Mouse (Mus musculus): ENCODE results near the gene Hgd. TPM values are rescaled to one million over a fixed set of nuclear protein-coding genes. Genes with fewer than 3 reads are reported as not detected.

Hgd gene
- total RNA-seq, 2 experiments from 2014 or later = 0.12 TPM; not detected in 1

DNA sequence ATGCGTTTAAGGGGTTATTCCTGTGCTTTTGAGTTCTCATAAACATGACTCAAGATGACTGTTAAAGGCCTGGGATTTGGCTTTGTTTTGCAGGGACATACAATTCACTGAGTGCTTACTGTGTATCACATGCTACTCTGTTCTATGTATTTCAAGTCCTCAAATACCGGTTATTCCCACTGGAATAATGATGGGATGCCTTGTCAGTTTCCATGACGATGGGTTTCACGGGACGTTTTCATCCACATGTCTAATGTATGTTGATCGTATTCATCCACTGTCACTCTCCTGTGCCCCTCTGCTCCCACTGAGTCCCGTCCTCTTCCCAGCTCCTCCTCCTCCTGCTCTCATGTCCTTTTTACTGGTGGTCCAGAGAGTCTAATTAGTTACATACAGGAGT, 76.8 kb downstream of the Hgd start:
- DNase-seq = no peak
- intact Hi-C loops (cut with DNase I) = no loop called here

DNA sequence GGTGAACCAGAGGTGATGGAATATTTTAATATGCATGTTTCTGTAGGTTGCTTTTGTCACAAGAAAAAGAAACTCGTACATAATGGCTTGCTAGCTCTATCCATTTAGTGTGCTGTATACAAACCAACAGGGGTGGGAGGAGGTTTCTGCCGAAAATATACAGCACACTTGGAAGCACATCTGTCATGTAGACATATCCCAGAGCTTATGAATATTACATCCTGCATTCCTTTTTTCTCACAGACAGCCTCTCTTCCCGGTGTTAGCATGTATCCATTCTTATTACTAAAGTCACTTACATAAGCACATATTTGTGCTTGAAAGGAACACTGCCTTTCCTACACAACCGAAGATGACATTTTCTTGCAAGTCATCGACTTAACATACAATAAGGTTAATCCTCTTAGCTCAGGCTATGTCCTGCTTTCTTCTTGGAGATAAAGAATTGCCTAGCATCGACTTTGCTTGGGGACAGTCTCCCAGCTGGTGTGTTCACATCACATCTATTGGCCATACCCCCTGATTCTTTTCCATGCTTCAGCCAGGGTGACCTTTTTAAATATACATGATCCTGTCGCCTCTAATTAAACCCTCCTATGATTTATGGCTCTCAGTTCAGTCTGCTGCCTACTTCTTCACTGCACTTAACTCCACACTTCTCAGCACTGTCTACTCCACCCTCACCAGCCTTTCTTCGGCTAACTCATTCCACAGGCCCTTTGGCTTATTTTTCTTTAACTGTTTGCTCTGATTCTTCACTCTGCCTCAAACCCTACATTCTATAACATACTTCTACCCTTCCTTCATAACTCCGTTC, 83.9 kb downstream of the Hgd start:
- intact Hi-C loops (cut with DNase I) = no loop called here
- DNase-seq = no peak

GRCm38 (mm10) chr16:37665394-37665935, 85.5 kb downstream of the Hgd start:
- intact Hi-C loops (cut with DNase I) = no loop called here
- DNase-seq = no peak

GRCm38 (mm10) chr16:37670666-37671283, 90.8 kb downstream of the Hgd start:
- no peak for DNase-seq

DNA sequence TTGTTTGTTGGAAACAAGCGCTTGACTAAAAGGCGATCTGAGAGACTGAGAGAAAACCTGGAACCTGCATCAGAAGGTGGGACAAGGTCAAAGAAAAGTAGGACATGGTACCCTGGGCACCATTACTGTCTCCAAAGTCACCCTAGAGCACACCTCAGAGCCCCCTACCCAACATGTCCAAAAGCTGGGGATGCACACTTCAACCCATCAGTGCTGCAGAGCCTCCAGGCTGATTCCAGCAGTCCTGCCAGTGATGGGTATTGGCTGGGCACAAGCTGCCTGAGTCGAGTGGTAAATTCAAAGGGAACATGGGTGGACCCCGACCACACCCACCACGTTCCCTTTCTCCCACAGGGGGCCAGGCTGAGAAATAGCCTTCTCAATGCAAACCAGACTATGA, 95.4 kb downstream of the Hgd start:
- intact Hi-C loops (cut with DNase I) = no loop called here
- no peak for DNase-seq

More at GRCm38 (mm10) chr16:37670666-37671283, 90.8 kb downstream of the Hgd start:
- intact Hi-C loops (cut with DNase I) = no loop called here

GRCm38 (mm10) chr16:37676024-37676676, 96.2 kb downstream of the Hgd start:
- intact Hi-C loops (cut with DNase I) = no loop called here
- DNase-seq = no peak

GRCm38 (mm10) chr16:37676677-37677072, 96.7 kb downstream of the Hgd start:
- DNase-seq = no peak
- intact Hi-C loops (cut with DNase I) = no loop called here

DNA sequence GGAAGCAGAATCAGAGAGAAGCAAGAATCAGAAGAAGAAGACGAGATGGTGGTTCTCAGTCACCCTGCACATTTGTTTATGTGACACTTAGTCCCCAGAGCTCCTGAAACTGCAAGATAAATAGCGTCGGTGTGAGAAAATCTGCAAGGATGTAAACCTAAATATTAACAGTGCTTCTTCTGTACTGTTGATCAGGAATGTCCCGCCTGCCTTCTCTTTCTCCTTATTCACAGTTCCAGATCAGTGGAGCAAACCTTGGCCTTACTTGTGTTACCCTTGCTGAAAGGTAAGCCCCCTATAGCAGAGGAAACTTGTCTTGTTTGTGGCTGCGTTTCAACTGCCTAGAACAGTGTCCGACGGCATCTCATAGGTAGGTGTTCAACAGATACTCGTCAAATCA, 97.6 kb downstream of the Hgd start:
- DNase-seq = no peak
- intact Hi-C loops (cut with DNase I) = no loop called here

DNA sequence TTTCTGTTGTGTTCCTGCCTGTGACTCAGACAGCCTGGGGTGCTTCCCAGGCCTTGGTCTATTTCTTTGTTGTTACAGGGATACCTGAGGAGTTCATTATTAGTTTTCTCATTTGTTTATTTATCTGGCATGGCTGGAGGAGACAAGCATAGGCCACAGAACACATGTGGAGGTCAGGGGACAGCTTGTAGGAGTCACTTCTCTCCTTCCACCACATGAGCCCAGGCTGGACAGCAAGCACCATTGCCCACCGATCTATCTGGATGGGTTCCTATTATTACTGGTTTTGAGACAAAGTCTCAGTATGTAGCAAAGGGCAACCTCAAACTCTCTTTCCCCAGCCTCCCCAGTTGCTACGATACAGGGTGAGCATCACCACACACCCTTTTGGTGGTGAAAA, 100.3 kb downstream of the Hgd start:
- no peak for DNase-seq
- intact Hi-C loops (cut with DNase I) = no loop called here

DNA sequence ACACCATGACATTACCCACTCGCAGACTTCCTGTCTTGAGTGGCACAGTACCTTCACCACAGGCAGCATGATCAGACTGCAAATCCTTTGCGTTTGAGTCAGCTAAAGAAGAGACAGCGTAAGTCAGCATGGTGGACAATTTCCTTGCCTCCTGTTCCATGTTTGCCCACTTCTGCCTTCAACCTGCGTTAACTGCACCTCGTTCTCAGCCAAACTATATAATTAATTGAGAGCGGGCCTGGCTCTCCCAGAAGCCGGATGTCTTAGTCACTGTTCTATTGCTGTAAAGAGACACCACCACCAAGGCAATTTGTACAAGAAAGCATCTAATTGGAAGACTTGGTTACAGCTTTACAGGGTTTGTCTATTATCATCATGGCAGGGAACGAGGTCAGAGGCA, 100.9 kb downstream of the Hgd start:
- intact Hi-C loops (cut with DNase I) = no loop called here
- no peak for DNase-seq

Other genes with a start within 250 kb of the Hgd start
- gene Stxbp5l, start 195.2 kb upstream of the Hgd start, total RNA-seq (2021) = not detected
- gene Gtf2e1, start 40.4 kb upstream of the Hgd start, total RNA-seq (2021) = 1 to 10 TPM; 6.8 to 7.5 TPM
- gene Rabl3, start 40.3 kb upstream of the Hgd start, total RNA-seq (2021) = 1 to 10 TPM; 7.6 to 8.6 TPM
- 100 to 1,000 TPM; 124 to 140 TPM for gene Ndufb4, start 74.3 kb downstream of the Hgd start, total RNA-seq (2021)
- gene Fstl1, start 196.7 kb downstream of the Hgd start, total RNA-seq (2021) = 100 to 1,000 TPM; 221 to 228 TPM